Mouse (Mus musculus) embryonic facial prominence, embryonic 11.5 days (tissue): ENCODE measurements around the gene Pikfyve. TPM values are rescaled to one million over a fixed set of nuclear protein-coding genes. Genes with fewer than 3 reads are reported as not detected.
A peak's percentile ranks its signal among the peaks of the same experiment; 100 is the strongest.

Source experiments
- ATAC-seq: fragments of 200-750 bp; cut with Nextera tagmentation; replicated peaks from 2 replicates; pipeline ENCODE4 v1.8.0; 2017; ENCODE audit warnings: low read depth; ENCODE audit not compliant: insufficient number of reproducible peaks, low FRiP score, low TSS enrichment
- DNase-seq: peaks from one replicate; pipeline ENCODE4 v3.0.0-alpha.2; 2015; ENCODE audit warnings: low spot score
- H3K27ac ChIP-seq: fragments of 300-500 bp; sonication (generic); replicated peaks from 2 replicates; pipeline ENCODE4 v1.5.1; 2014; ENCODE audit warnings: mild to moderate bottlenecking, low read depth, low read length, control low read depth
- H3K27me3 ChIP-seq: fragments of 300-500 bp; sonication (generic); 2 replicates; pipeline ENCODE4 v1.6.1; 2014; ENCODE audit warnings: mild to moderate bottlenecking, low read length, moderate library complexity, mixed read lengths; ENCODE audit not compliant: control insufficient read depth, insufficient read depth
- H3K36me3 ChIP-seq: fragments of 300-500 bp; sonication (generic); replicated peaks from 2 replicates; pipeline ENCODE4 v1.6.1; 2014; ENCODE audit warnings: low read depth, mild to moderate bottlenecking, low read length, moderate library complexity, mixed read lengths; ENCODE audit not compliant: control insufficient read depth, insufficient read depth
- H3K4me1 ChIP-seq: fragments of 300-500 bp; sonication (generic); 2 replicates; pipeline ENCODE4 v1.6.1; 2014; ENCODE audit warnings: low read length, mixed read lengths; ENCODE audit not compliant: control insufficient read depth, insufficient read depth
- H3K4me2 ChIP-seq: fragments of 300-500 bp; sonication (generic); 2 replicates; pipeline ENCODE4 v1.6.1; 2014; ENCODE audit warnings: low read depth, mild to moderate bottlenecking, control low read depth, low read length, moderate library complexity
- H3K4me3 ChIP-seq: fragments of 300-500 bp; sonication (generic); 2 replicates; pipeline ENCODE4 v1.5.1; 2014; ENCODE audit warnings: low read depth, low read length, control low read depth
- H3K9ac ChIP-seq: fragments of 300-500 bp; sonication (generic); replicated peaks from 2 replicates; pipeline ENCODE4 v1.6.1; 2014; ENCODE audit warnings: mild to moderate bottlenecking, control low read depth, low read length
- H3K9me3 ChIP-seq: fragments of 300-500 bp; sonication (generic); replicated peaks from 2 replicates; pipeline ENCODE4 v1.6.1; 2016; ENCODE audit warnings: mild to moderate bottlenecking, low read length, inconsistent platforms, mixed read lengths; ENCODE audit not compliant: control insufficient read depth
- WGBS: fragments of 180-500 bp; shearing (Covaris S2); extraction: QIAGEN DNeasy Blood & Tissue Kit; methylation state at CpG from one replicate; pipeline ENCODE4 v1.1.7; 2014; 5-methylcytosine and 5-hydroxymethylcytosine counted together
- polyA plus RNA-seq: library from polyadenylated mRNA; unstranded; fragments of >200 nt; fragmentation: Nextera tagmentation; extraction: Ambion mirVana; gene quantifications from 2 replicates; pipeline ENCODE4 v1.2.1, GENCODE M21; 2014

Gene Pikfyve
- polyA plus RNA-seq: 14.8 and 17.3 TPM in 2 replicates

DNA sequence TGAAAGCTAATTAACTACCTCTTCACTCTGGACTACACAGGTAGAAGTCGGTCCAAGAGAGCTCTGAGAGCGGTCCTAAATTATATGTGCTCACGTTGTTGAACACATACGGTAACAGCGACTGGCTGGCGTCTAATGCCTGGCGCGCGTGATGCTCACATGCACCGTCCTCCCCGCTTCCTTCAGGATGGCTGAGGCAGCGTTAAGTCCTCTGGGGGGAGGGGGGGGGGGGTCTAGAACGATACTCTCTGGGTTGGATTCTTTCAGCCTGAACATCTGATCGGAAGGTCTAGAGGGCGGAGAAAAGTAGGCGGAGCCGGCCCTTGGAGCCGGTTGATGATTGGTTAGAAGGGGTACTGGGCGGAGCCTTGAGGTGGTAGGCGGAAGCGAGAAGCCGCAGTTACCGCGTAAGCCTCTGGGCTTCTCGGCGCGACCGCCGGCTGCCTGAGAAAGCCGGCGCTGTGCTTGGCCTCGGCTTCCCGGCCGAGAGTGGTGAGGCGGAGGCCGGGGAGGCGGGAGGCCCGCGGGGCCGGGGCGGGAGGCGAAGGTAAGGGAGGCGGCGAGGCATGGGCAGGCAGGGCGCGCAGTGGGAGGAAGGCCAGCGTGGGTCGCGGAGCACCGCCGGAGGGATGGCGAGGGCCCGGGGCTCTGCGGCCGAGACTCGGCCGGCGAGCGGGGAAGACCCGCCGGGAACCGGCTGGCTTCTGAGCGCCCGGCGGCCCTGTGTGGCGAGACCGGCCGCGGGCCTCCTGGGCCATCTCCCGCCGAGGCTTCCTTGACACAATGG, at the start of gene Pikfyve, which contains the start of gene Idh1:
Pikfyve (plus strand) TSS at position 397 of the 787 bp plus-strand sequence.
Idh1 (minus strand) TSS at position 214 of the 787 bp plus-strand sequence.
- H3K4me2 ChIP-seq: peak within 1 kb of the TSS; percentile 77
- peak within 1 kb of the TSS; percentile 88 for H3K9ac ChIP-seq
- ATAC-seq: peak; percentile 97
- DNase-seq: peak; percentile 98
- no peaks in the 10 kb centered on the region for H3K27me3 ChIP-seq
- H3K4me1 ChIP-seq: no peaks in the 10 kb centered on the region
- no peaks in the 10 kb centered on the region for H3K9me3 ChIP-seq
- under 1% methylated on average over 67 of the region's 71 CpGs for WGBS
- no peaks in the 10 kb centered on the region for H3K36me3 ChIP-seq
- peak within 1 kb of the TSS; percentile 78 for H3K27ac ChIP-seq
- peak within 1 kb of the TSS; percentile 88 for H3K4me3 ChIP-seq

DNA sequence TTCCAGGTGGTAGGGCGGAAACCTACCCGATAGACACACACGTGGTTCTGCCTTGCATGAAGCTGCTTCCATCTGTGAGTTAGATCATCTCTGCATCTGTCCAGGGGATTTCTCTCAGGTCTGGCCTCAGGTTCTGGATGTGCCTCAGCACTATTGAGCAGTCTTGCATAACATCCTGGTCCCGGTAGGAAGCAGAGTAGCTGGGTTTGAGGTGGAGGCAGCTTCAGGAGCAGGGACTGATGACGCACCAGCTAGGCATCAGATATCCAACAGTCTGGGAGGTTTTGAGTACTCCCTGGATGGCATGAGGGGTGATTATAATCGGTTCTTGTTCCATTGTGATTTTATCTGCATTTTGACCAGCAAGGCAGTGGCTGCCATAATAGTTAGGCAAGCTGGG, 48.9 kb upstream of the Pikfyve start:
- Histone ChIP-seq H3K4me2 (no peak overlapping the region), H3K4me1 (no peaks in the 10 kb centered on the region), H3K27ac (no peak overlapping the region), H3K9ac (no peak overlapping the region), H3K36me3 (no peaks in the 10 kb centered on the region), H3K9me3 (no peaks in the 10 kb centered on the region), H3K27me3 (no peaks in the 10 kb centered on the region), H3K4me3 (no peak overlapping the region)
- no peak for DNase-seq
- WGBS: 85% methylated on average over 6 of the region's 6 CpGs
- ATAC-seq: no peak

DNA sequence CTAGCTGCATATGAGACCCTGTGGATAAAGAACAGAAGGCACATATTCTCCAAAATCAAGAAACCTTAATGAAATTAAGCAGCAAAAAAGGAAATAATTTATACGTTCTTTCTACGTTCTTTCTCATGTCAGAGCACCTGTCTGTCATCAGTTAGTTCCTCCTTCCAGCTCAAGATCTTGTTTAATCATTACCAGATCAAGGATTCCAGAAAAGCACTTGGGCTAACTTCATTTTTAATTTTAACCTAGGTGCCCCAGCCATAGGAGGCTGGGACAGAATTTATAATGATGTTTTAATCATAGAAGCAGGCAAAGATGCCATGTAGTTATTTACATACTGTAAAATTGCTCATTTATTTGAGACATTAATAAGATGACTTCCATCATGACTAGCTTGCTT, 41.7 kb upstream of the Pikfyve start:
- H3K9me3 ChIP-seq: no peaks in the 10 kb centered on the region
- H3K36me3 ChIP-seq: no peaks in the 10 kb centered on the region
- no peaks in the 10 kb centered on the region for H3K4me1 ChIP-seq
- H3K4me3 ChIP-seq: no peak overlapping the region
- DNase-seq: no peak
- ATAC-seq: no peak
- no peak overlapping the region for H3K4me2 ChIP-seq
- no peak overlapping the region for H3K9ac ChIP-seq
- WGBS: 76% methylated on average over 2 of the region's 2 CpGs
- no peaks in the 10 kb centered on the region for H3K27me3 ChIP-seq
- no peak overlapping the region for H3K27ac ChIP-seq

GRCm38 (mm10) chr1:65146601-65147000, 39.9 kb upstream of the Pikfyve start:
- Histone ChIP-seq H3K4me1 (no peaks in the 10 kb centered on the region), H3K9ac (no peak overlapping the region), H3K27me3 (no peaks in the 10 kb centered on the region), H3K36me3 (no peaks in the 10 kb centered on the region), H3K9me3 (no peaks in the 10 kb centered on the region), H3K4me3 (no peak overlapping the region), H3K4me2 (no peak overlapping the region), H3K27ac (no peak overlapping the region)
- DNase-seq: no peak
- no peak for ATAC-seq
- 42% methylated on average over 2 of the region's 2 CpGs for WGBS

DNA sequence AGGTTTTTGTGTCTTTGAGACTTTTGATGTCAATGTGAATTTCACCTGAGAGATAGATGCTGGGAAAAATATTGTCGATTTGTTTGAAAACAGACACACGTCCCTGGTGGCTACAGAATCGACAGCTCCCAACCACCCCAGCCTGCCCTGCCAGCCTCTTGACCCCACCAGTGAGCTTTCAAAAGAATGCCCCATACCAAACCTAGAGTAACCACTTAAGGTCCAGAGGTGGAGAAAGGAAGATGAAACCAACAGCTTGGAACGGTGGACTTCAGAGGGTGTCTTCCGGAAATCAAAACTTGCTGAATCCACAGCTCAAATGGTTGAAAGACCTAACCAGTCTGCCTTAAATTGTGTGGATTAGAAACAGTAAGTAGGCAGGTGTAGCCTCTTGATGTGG, 39.2 kb upstream of the Pikfyve start:
- ATAC-seq (no peak), DNase-seq (no peak)
- Histone ChIP-seq H3K4me3 (no peak overlapping the region), H3K4me2 (no peak overlapping the region), H3K27me3 (no peaks in the 10 kb centered on the region), H3K36me3 (no peaks in the 10 kb centered on the region), H3K9me3 (no peaks in the 10 kb centered on the region), H3K4me1 (no peaks in the 10 kb centered on the region), H3K27ac (no peak overlapping the region), H3K9ac (no peak overlapping the region)
- 87% methylated on average over 5 of the region's 5 CpGs for WGBS

DNA sequence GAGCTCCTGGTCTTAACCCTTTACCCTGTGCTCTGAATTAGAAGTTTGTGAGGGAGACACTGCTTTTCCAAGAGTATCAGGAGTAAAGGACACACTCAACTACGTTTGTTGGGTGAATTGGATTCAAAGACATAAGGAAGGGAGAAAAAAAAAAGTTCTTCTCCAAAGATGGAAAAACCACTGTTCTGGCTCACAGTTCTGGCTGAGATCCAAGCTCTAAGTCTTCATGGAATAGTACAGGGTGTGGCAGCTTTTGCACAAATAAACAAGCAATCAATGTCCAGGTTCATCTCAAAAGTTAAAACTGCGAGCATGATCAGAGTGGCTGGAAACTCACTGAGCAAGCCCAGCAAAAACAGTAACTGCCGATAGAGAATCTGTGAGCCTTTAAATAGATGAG, 38.5 kb upstream of the Pikfyve start:
- WGBS: 74% methylated on average over 3 of the region's 3 CpGs
- H3K9me3 ChIP-seq: no peaks in the 10 kb centered on the region
- DNase-seq: no peak

DNA sequence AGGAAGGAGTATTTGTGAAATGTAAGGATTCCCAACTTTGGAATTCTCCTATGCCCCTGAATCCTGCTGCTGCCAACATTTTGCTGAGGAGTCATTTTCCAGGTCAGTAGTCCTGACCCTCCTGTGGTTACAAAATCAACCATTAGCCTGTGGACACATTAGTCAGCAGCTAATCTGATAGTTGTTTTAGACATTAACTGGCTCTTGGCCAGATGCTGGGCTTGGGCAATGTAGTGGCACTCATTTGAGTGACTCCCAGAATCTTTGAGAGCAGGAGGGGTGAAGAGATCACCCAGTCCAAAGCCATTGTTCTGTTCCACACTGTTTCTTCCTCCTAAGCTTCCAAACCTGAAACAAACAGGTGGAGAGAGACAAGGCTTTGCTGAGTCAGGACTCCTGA, 31.7 kb upstream of the Pikfyve start:
- no peak for ATAC-seq
- H3K36me3 ChIP-seq: peaks cover 3% of the 10 kb centered on the region
- DNase-seq: no peak
- H3K9ac ChIP-seq: no peak overlapping the region
- H3K4me3 ChIP-seq: no peak overlapping the region
- no peaks in the 10 kb centered on the region for H3K9me3 ChIP-seq
- no peak overlapping the region for H3K27ac ChIP-seq
- no peaks in the 10 kb centered on the region for H3K27me3 ChIP-seq
- H3K4me2 ChIP-seq: no peak overlapping the region
- H3K4me1 ChIP-seq: no peaks in the 10 kb centered on the region

More for the DNA sequence above, 38.5 kb upstream of the Pikfyve start:
- no peaks in the 10 kb centered on the region for H3K36me3 ChIP-seq
- no peak overlapping the region for H3K4me2 ChIP-seq
- H3K4me3 ChIP-seq: no peak overlapping the region
- H3K27ac ChIP-seq: no peak overlapping the region
- no peak for ATAC-seq
- no peak overlapping the region for H3K9ac ChIP-seq
- no peaks in the 10 kb centered on the region for H3K4me1 ChIP-seq
- H3K27me3 ChIP-seq: no peaks in the 10 kb centered on the region

DNA sequence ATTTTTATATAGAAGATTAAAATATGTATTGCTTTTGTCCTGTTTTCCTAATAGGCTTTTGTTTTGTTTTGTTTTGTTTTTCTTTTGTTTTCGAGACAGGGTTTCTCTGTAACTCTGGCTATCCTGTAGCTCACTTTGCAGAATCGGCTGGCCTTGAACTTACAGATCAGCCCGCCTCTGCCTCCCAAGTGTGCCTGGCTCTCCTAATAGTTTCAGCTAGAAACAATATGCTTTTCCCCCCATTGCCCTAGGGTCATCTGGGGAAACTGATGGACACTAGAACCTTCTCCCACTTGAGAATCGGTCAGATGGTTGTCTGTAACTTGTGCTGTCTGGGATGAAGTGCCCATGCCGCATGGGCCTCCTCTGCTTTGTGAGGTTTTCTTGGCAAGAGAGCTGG, 30.4 kb upstream of the Pikfyve start:
- WGBS: 89% methylated on average over 5 of the region's 5 CpGs
- no peaks in the 10 kb centered on the region for H3K27me3 ChIP-seq

More for the DNA sequence above, 30.4 kb upstream of the Pikfyve start:
- Histone ChIP-seq H3K4me1 (no peaks in the 10 kb centered on the region), H3K4me2 (no peak overlapping the region), H3K9me3 (no peaks in the 10 kb centered on the region), H3K36me3 (peaks cover 7% of the 10 kb centered on the region), H3K9ac (no peak overlapping the region), H3K27ac (no peak overlapping the region), H3K4me3 (no peak overlapping the region)
- DNase-seq (no peak), ATAC-seq (no peak)
